Comparison of ENCODE assay signal across 8 mouse cellular contexts in the genomic region with DNA sequence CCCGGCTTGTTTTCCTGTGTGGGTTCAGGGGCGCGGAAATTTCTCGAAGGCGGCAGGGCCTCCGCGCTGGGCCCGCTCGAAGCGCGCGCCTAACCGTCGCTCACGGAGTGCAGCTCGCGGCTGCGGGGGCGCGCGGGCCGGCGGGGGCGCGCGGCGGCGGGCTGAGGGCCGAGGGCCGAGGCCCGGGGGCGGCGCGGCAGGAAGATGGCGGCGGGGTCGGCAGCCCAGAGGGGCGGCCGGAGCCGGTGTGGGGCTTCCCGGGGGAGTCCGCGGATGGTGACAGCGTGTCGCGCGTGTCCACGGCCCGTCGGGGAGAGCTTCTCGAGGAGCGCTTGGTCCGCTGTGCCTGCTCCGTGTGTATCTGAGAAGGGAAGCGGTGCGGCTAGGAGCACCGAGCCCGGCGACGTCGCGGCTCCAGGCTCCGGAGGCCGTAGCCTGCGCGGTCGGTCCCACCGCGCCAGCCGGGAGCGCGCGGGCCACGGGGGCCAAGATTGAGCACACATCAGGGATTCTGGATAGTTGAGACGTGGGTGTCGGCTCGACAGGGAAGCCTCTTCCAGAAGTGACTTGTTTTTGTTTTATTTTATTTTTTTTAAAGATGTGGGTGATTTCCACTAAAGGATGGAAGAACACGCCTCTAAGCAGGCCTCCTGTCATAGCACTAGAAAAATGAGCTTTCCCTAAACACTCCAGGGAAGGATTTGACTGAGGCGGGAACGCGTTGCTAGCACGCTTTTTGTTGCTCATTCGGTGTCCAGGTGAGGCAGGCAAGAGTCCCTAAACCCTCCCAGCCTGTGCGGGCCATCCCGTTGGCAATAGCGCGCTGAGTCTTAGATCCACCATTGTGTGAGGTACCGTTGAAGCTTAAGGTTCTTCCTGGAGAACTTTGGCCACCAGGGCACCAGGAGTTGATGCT. TPM values are rescaled to one million over a fixed set of nuclear protein-coding genes. Genes with fewer than 3 reads are reported as not detected.
DNase-seq lines count a peak whose midpoint lies in the region; ATAC-seq and TF ChIP-seq lines count a peak whose summit lies in the region.

No protein-coding gene starts in this region.

- H3K36me3 ChIP-seq in MEL (ENCODE audit: control insufficient read depth in 1 of 2, insufficient read depth in 2 of 2, low read length in 2 of 2): peaks cover 0 to 27% of the 10 kb centered on the region in 2 experiments; a peak in 2 of 4 replicates
- no peaks in the 10 kb centered on the region for H3K36me3 ChIP-seq in forebrain, postnatal 0 days (ENCODE audit: insufficient read depth)
- no peaks in the 10 kb centered on the region for H3K36me3 ChIP-seq in hindbrain, embryonic 14.5 days (replicated peaks; ENCODE audit: control insufficient read depth, insufficient read depth)
- H3K36me3 ChIP-seq in megakaryocyte, embryonic 14.5 days (replicated peaks; ENCODE audit: low read length): peaks cover 13% of the 10 kb centered on the region

- peak; percentile 31 to 34; a peak in 2 of 4 replicates for TF ChIP-seq POLR2A in MEL (IDR thresholded peaks at IDR 0.05; ENCODE audit: control insufficient read depth in 1 of 2, insufficient read depth in 1 of 2, low read depth in 1 of 2, low read length in 2 of 2, poor library complexity in 1 of 2)

- peaks cover 0 to 23% of the 10 kb centered on the region in 2 experiments; a peak in 3 of 4 replicates for H3K4me1 ChIP-seq in MEL (ENCODE audit: control insufficient read depth in 1 of 2, insufficient read depth in 2 of 2, low read length in 2 of 2)
- H3K4me1 ChIP-seq in forebrain, postnatal 0 days (ENCODE audit: insufficient read depth): peaks cover 34% of the 10 kb centered on the region
- peaks cover 37% of the 10 kb centered on the region for H3K4me1 ChIP-seq in hindbrain, embryonic 14.5 days (replicated peaks; ENCODE audit: control insufficient read depth, insufficient read depth, low read length)
- peaks cover 54% of the 10 kb centered on the region for H3K4me1 ChIP-seq in megakaryocyte, embryonic 14.5 days

- DNase-seq in MEL (ENCODE audit: low read depth, low spot score): peak; percentile 79
- DNase-seq in c-Kit-negative CD71-positive TER-119-positive erythroid progenitor cells, embryonic 14.5 days (ENCODE audit: low read depth, low spot score): peak; percentile 38
- DNase-seq in forebrain, postnatal 0 days: peak; percentile 86
- DNase-seq in hindbrain, embryonic 14.5 days (ENCODE audit: low spot score): peak; percentile 76
- DNase-seq in left cerebral cortex, postnatal 10 days (ENCODE audit: extremely low spot score in 1 of 2, low spot score in 2 of 2): peak; percentile 39 to 88
- DNase-seq in right cerebral cortex, postnatal 36 days (ENCODE audit: low spot score in 2 of 2): peak; percentile 34 to 41
- DNase-seq in urinary bladder, postnatal 4 days (ENCODE audit: low spot score in 2 of 2): peak; percentile 64 to 71

- H3K4me3 ChIP-seq in MEL (ENCODE audit: control insufficient read depth in 1 of 2, insufficient read depth in 1 of 2, low read depth in 2 of 2, low read length in 2 of 2): peak overlapping the region; percentile 78 to 87
- peak overlapping the region; percentile 89 for H3K4me3 ChIP-seq in forebrain, postnatal 0 days (ENCODE audit: low read depth, low read length)
- H3K4me3 ChIP-seq in hindbrain, embryonic 14.5 days (replicated peaks; ENCODE audit: low read length): peak overlapping the region; percentile 85
- H3K4me3 ChIP-seq in megakaryocyte, embryonic 14.5 days (replicated peaks): peak overlapping the region; percentile 97

- TF ChIP-seq EP300 in MEL (IDR thresholded peaks at IDR 0.05; ENCODE audit: low read depth in 1 of 2, low read length in 2 of 2): no peak

- intact Hi-C loops in left cerebral cortex, postnatal 10 days (cut with DNase I): loop anchor here (5.0 kb wide), 1 partner anchor 38 kb away; no protein-coding TSS in a partner anchor

- peaks cover 41% of the 10 kb centered on the region for H3K79me2 ChIP-seq in MEL (ENCODE audit: control insufficient read depth, insufficient read depth, low read length, poor library complexity)

- peak; percentile 64 for ATAC-seq in forebrain, postnatal 0 days
- peak; percentile 55 for ATAC-seq in hindbrain, embryonic 14.5 days (ENCODE audit: low FRiP score)

- no peaks in the 10 kb centered on the region for H3K9me3 ChIP-seq in MEL (replicated peaks; ENCODE audit: insufficient read depth, low read length)
- H3K9me3 ChIP-seq in forebrain, postnatal 0 days (ENCODE audit: low read length): no peaks in the 10 kb centered on the region
- H3K9me3 ChIP-seq in hindbrain, embryonic 14.5 days (ENCODE audit: control insufficient read depth, low read length): no peaks in the 10 kb centered on the region
- H3K9me3 ChIP-seq in megakaryocyte, embryonic 14.5 days: no peaks in the 10 kb centered on the region

- TF ChIP-seq RAD21 in MEL (IDR thresholded peaks at IDR 0.05; ENCODE audit: low read depth, low read length): no peak

- peak overlapping the region; percentile 66 for H3K27ac ChIP-seq in MEL (ENCODE audit: control insufficient read depth, low read depth, low read length)
- H3K27ac ChIP-seq in forebrain, postnatal 0 days (ENCODE audit: low read depth, low read length): peak overlapping the region; percentile 100
- H3K27ac ChIP-seq in hindbrain, embryonic 14.5 days: peak overlapping the region; percentile 99

- H3K27me3 ChIP-seq in MEL (ENCODE audit: control insufficient read depth in 1 of 2, insufficient read depth in 2 of 2, low read length in 2 of 2): no peaks in the 10 kb centered on the region
- no peaks in the 10 kb centered on the region for H3K27me3 ChIP-seq in forebrain, postnatal 0 days (ENCODE audit: insufficient read depth, low read length)
- no peaks in the 10 kb centered on the region for H3K27me3 ChIP-seq in hindbrain, embryonic 14.5 days (ENCODE audit: control insufficient read depth, insufficient read depth, low read length)
- no peaks in the 10 kb centered on the region for H3K27me3 ChIP-seq in megakaryocyte, embryonic 14.5 days (replicated peaks)

- H3K4me2 ChIP-seq in forebrain, postnatal 0 days (ENCODE audit: low read depth): peak overlapping the region; percentile 75
- H3K4me2 ChIP-seq in hindbrain, embryonic 14.5 days (replicated peaks): peak overlapping the region; percentile 65

- under 1% methylated on average over 74 of the region's 88 CpGs for WGBS in forebrain, postnatal 0 days
- WGBS in hindbrain, embryonic 14.5 days: under 1% methylated on average over 77 of the region's 88 CpGs

- H3K9ac ChIP-seq in MEL (ENCODE audit: control insufficient read depth, low read depth, low read length, poor library complexity, severe bottlenecking): peak overlapping the region; percentile 91
- H3K9ac ChIP-seq in forebrain, postnatal 0 days: peak overlapping the region; percentile 93
- peak overlapping the region; percentile 91 for H3K9ac ChIP-seq in hindbrain, embryonic 14.5 days

- no peak for TF ChIP-seq CTCF in MEL (IDR thresholded peaks at IDR 0.05 in 2 of 3, conservative IDR thresholded peaks at IDR 0.05 in 1 of 3; ENCODE audit: control insufficient read depth in 1 of 3, insufficient read depth in 1 of 3, low read depth in 2 of 3, low read length in 3 of 3, poor library complexity in 1 of 3, severe bottlenecking in 1 of 3)
- TF ChIP-seq CTCF in forebrain, postnatal 0 days (IDR thresholded peaks at IDR 0.05; ENCODE audit: low read depth): peak; percentile 41; the same call in 1 of the 2 replicates

TF ChIP-seq in MEL, 35 proteins besides CTCF, POLR2A, EP300 and RAD21 (continues in another document):
- TF ChIP-seq MYC (IDR thresholded peaks at IDR 0.05; ENCODE audit: low read depth, low read length): 0 out of 2 replicates have a peak, but pooled peaks have one; percentile 47
- TF ChIP-seq SIN3A (IDR thresholded peaks at IDR 0.05; ENCODE audit: low read length): peak; percentile 60
- TF ChIP-seq CHD1 (IDR thresholded peaks at IDR 0.05; ENCODE audit: low read depth, low read length): peak; percentile 57; the same call in 1 of the 2 replicates
- no peak for TF ChIP-seq NRF1 (IDR thresholded peaks at IDR 0.05; ENCODE audit: insufficient read depth, low read depth, low read length, poor library complexity, severe bottlenecking)
- peak; percentile 32; the same call in 1 of the 2 replicates for TF ChIP-seq MAZ (IDR thresholded peaks at IDR 0.05; ENCODE audit: low read depth, low read length)
- no peak for TF ChIP-seq ZC3H11A (IDR thresholded peaks at IDR 0.05; ENCODE audit: low read depth, low read length)
- TF ChIP-seq ZMIZ1 (IDR thresholded peaks at IDR 0.05; ENCODE audit: low read depth, low read length): no peak

RNA-seq across cellular contexts. Expression of gene Pknox1, which starts 0.9 kb away (rescaled TPM):
- 13.2 and 16.1 TPM in 2 replicates for total RNA-seq in MEL (2012; rRNA removed)
- polyA plus RNA-seq in MEL (2012; ENCODE audit: insufficient read depth in 1 of 2, insufficient read length in 2 of 2, low read depth in 1 of 2, low replicate concordance in 2 of 2, missing spikeins in 1 of 2): 10 to 100 TPM; 13.6 to 34.1 TPM
- total RNA-seq in forebrain, postnatal 0 days (2014; rRNA removed): 26.1 and 30.6 TPM in 2 replicates
- polyA plus RNA-seq in forebrain, postnatal 0 days (2015; fragmentation: Nextera tagmentation; extraction: Ambion mirVana): 16.7 and 18.5 TPM in 2 replicates
- polyA plus RNA-seq in hindbrain, embryonic 14.5 days (2014; fragmentation: Nextera tagmentation; extraction: Ambion mirVana): 47.3 and 47.5 TPM in 2 replicates
- total RNA-seq in left cerebral cortex, postnatal 10 days (2021): 10 to 100 TPM; 14.1 to 14.4 TPM
- 2.5 TPM in 1 of 2 replicates, not detected in the other for polyA plus RNA-seq in megakaryocyte, embryonic 14.5 days (2012; ENCODE audit: insufficient read depth, low replicate concordance)

RNA-seq across cellular contexts. Expression of gene Ndufv3, which starts 45.5 kb away (rescaled TPM):
- total RNA-seq in MEL (2012; rRNA removed): 189 and 198 TPM in 2 replicates
- polyA plus RNA-seq in MEL (2012; ENCODE audit: insufficient read depth in 1 of 2, insufficient read length in 2 of 2, low read depth in 1 of 2, low replicate concordance in 2 of 2, missing spikeins in 1 of 2): 1,000 to 10,000 TPM in 1 of 2 experiments, 100 to 1,000 TPM in 1; 158 to 1,046 TPM
- 337 and 459 TPM in 2 replicates for total RNA-seq in forebrain, postnatal 0 days (2014; rRNA removed)
- polyA plus RNA-seq in forebrain, postnatal 0 days (2015; fragmentation: Nextera tagmentation; extraction: Ambion mirVana): 500 and 583 TPM in 2 replicates
- 441 and 514 TPM in 2 replicates for polyA plus RNA-seq in hindbrain, embryonic 14.5 days (2014; fragmentation: Nextera tagmentation; extraction: Ambion mirVana)
- total RNA-seq in left cerebral cortex, postnatal 10 days (2021): 100 to 1,000 TPM; 329 to 338 TPM
- 77.3 and 604 TPM in 2 replicates for polyA plus RNA-seq in megakaryocyte, embryonic 14.5 days (2012; ENCODE audit: insufficient read depth, low replicate concordance)

RNA-seq across cellular contexts. Expression of gene Wdr4, which starts 45.6 kb away (rescaled TPM):
- 104 and 118 TPM in 2 replicates for total RNA-seq in MEL (2012; rRNA removed)
- 100 to 1,000 TPM in 1 of 2 experiments, not detected in 1; 109 TPM for polyA plus RNA-seq in MEL (2012; ENCODE audit: insufficient read depth in 1 of 2, insufficient read length in 2 of 2, low read depth in 1 of 2, low replicate concordance in 2 of 2, missing spikeins in 1 of 2)
- 54.4 and 55.7 TPM in 2 replicates for total RNA-seq in forebrain, postnatal 0 days (2014; rRNA removed)
- 28.7 and 31.7 TPM in 2 replicates for polyA plus RNA-seq in forebrain, postnatal 0 days (2015; fragmentation: Nextera tagmentation; extraction: Ambion mirVana)
- polyA plus RNA-seq in hindbrain, embryonic 14.5 days (2014; fragmentation: Nextera tagmentation; extraction: Ambion mirVana): 29.5 and 30.9 TPM in 2 replicates
- 10 to 100 TPM; 29.4 to 38.2 TPM for total RNA-seq in left cerebral cortex, postnatal 10 days (2021)
- polyA plus RNA-seq in megakaryocyte, embryonic 14.5 days (2012; ENCODE audit: insufficient read depth, low replicate concordance): 13.5 and 35.0 TPM in 2 replicates

Comparison
In these comparisons a context has a peak if more than half of its experiments do, and no peak if none do; other contexts are left out.
1. Peak in every context shown above with its lines: DNase-seq, ATAC-seq, H3K4me3 ChIP-seq and H3K27ac ChIP-seq.